15 mouse cellular contexts compared by ENCODE assay signal in the genomic region with DNA sequence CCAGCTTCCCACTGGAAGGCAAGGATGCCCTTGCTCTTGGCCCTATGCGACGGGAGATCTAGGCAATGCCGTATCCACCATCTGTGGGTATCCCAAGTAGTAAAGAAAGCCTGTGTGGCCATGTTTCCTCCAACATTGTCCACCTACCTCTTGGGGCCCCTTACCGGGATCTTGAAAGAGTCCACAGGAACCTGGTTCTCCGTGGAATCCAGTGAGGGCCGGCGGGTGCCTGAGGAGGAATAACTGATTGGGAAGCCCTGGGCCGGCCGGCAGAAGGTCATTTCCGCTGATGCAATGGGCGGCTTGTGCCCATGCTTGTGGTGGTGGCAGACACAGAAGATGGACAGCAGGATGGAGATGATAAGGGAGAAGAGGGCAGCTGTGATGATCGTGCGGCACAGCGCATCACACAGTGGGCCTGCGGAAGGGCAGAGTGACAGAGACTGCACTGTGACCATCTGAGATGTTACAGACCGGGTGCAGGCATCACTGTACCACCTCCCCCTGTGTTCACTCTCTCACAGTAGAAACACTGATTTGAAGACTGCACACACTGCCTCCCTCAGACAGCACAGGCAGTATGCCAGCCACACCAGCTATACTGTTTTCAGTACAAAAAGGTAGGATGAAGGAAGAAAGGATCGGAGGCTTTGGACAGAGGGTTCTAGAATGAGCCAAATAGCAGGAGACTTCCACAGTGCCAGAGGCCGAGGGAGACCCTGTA. TPM values are rescaled to one million over a fixed set of nuclear protein-coding genes. Genes with fewer than 3 reads are reported as not detected.
DNase-seq lines count a peak whose midpoint lies in the region.
"Had no signal": no experiment of that assay in that cellular context is flagged by ENCODE, and none has a peak within 500 bp of the region (broad histone marks: within the 10 kb centered on the region; RNA-seq: fewer than 3 reads in every experiment).

No protein-coding gene starts in this region.

- DNase-seq in heart, adult 11 months = peak; percentile 78
- no peak for DNase-seq in heart, postnatal 4 days
- peak; percentile 26 to 47 for DNase-seq in left cerebral cortex, postnatal 14 days (ENCODE audit: low spot score in 2 of 2)
- no peak for DNase-seq in left cerebral cortex, postnatal 4 days
- DNase-seq in right cerebral cortex, adult 2 months (ENCODE audit: low spot score in 2 of 2) = peak; percentile 25 to 43
- no peak for DNase-seq in right cerebral cortex, postnatal 4 days
- peak; percentile 10 for DNase-seq in brain, adult 2 months (ENCODE audit: low read depth, low spot score)
- DNase-seq: adrenal gland, adult 2 months; adrenal gland, postnatal 25 days; cerebellum, adult 2 months; cerebellum, postnatal 10 days; gastrocnemius, postnatal 25 days; heart, postnatal 14 days had no signal

- intact Hi-C loops in left cerebral cortex, postnatal 14 days (cut with DNase I) = no loop called here
- intact Hi-C loops in left cerebral cortex, postnatal 4 days (cut with DNase I) = no loop called here

RNA-seq across cellular contexts. Expression of gene Ret, which starts 24.1 kb away (rescaled TPM):
- 1 to 10 TPM; 4.2 to 5.6 TPM for total RNA-seq in heart, postnatal 4 days (2021)
- total RNA-seq in left cerebral cortex, postnatal 14 days (2021) = 1 to 10 TPM; 6.3 TPM
- 1 to 10 TPM; 5.1 to 6.6 TPM for total RNA-seq in left cerebral cortex, postnatal 4 days (2021)
- total RNA-seq: CH12.LX; granulocyte monocyte progenitor cell, adult 5-6 weeks had no signal

RNA-seq across cellular contexts. Expression of gene Csgalnact2, which starts 34.5 kb away (rescaled TPM):
- 10 to 100 TPM; 20.9 to 21.1 TPM for total RNA-seq in heart, postnatal 4 days (2021)
- total RNA-seq in left cerebral cortex, postnatal 14 days (2021) = 10 to 100 TPM; 11.5 to 12.8 TPM
- 10 to 100 TPM; 13.4 to 14.0 TPM for total RNA-seq in left cerebral cortex, postnatal 4 days (2021)

Comparison
In these comparisons a context has a peak if more than half of its experiments do, and no peak if none do; other contexts are left out.
1. DNase-seq: peak in heart, adult 11 months (single experiment), left cerebral cortex, postnatal 14 days (2 of 2), right cerebral cortex, adult 2 months (2 of 2) and brain, adult 2 months (single experiment); none in heart, postnatal 4 days (single experiment), left cerebral cortex, postnatal 4 days (single experiment) and right cerebral cortex, postnatal 4 days (single experiment).